Mouse (Mus musculus) intestine, embryonic 15.5 days (tissue): ENCODE measurements around the gene Bcas2. TPM values are rescaled to one million over a fixed set of nuclear protein-coding genes. Genes with fewer than 3 reads are reported as not detected.

ENCODE experiments used
- ATAC-seq: fragments of 200-750 bp; cut with Nextera tagmentation; 2 replicates; pipeline ENCODE4 v1.8.0; 2017; ENCODE audit warnings: moderate TSS enrichment, moderate library complexity
- H3K27ac ChIP-seq: fragments of 300-500 bp; sonication (generic); 2 replicates; pipeline ENCODE4 v1.5.1; 2015; ENCODE audit warnings: mild to moderate bottlenecking, inconsistent platforms
- H3K27me3 ChIP-seq: fragments of 300-500 bp; sonication (generic); replicated peaks from 2 replicates; pipeline ENCODE4 v1.6.1; 2015; ENCODE audit warnings: inconsistent platforms
- H3K36me3 ChIP-seq: fragments of 300-500 bp; sonication (generic); 2 replicates; pipeline ENCODE4 v1.6.1; 2015; ENCODE audit warnings: inconsistent platforms
- H3K4me1 ChIP-seq: fragments of 300-500 bp; sonication (generic); replicated peaks from 2 replicates; pipeline ENCODE4 v1.6.1; 2015; ENCODE audit warnings: inconsistent platforms
- H3K4me2 ChIP-seq: fragments of 300-500 bp; sonication (generic); replicated peaks from 2 replicates; pipeline ENCODE4 v1.6.1; 2015; ENCODE audit warnings: mild to moderate bottlenecking, inconsistent platforms
- H3K4me3 ChIP-seq: fragments of 300-500 bp; sonication (generic); replicated peaks from 2 replicates; pipeline ENCODE4 v1.5.1; 2015; ENCODE audit warnings: inconsistent platforms
- H3K9ac ChIP-seq: fragments of 300-500 bp; sonication (generic); 2 replicates; pipeline ENCODE4 v1.6.1; 2015; ENCODE audit warnings: inconsistent platforms
- H3K9me3 ChIP-seq: fragments of 300-500 bp; sonication (generic); 2 replicates; pipeline ENCODE4 v1.6.1; 2016; ENCODE audit warnings: inconsistent platforms
- WGBS: fragments of 180-500 bp; shearing (Covaris S2); methylation state at CpG from one replicate; pipeline ENCODE4 v1.1.7; 2015; 5-methylcytosine and 5-hydroxymethylcytosine counted together
- polyA plus RNA-seq: library from polyadenylated mRNA; unstranded; fragments of >200 nt; fragmentation: Nextera tagmentation; extraction: Ambion mirVana; gene quantifications from 2 replicates; pipeline ENCODE4 v1.2.1, GENCODE M21; 2015

Bcas2 gene
- polyA plus RNA-seq = 179 and 189 TPM in 2 replicates

DNA sequence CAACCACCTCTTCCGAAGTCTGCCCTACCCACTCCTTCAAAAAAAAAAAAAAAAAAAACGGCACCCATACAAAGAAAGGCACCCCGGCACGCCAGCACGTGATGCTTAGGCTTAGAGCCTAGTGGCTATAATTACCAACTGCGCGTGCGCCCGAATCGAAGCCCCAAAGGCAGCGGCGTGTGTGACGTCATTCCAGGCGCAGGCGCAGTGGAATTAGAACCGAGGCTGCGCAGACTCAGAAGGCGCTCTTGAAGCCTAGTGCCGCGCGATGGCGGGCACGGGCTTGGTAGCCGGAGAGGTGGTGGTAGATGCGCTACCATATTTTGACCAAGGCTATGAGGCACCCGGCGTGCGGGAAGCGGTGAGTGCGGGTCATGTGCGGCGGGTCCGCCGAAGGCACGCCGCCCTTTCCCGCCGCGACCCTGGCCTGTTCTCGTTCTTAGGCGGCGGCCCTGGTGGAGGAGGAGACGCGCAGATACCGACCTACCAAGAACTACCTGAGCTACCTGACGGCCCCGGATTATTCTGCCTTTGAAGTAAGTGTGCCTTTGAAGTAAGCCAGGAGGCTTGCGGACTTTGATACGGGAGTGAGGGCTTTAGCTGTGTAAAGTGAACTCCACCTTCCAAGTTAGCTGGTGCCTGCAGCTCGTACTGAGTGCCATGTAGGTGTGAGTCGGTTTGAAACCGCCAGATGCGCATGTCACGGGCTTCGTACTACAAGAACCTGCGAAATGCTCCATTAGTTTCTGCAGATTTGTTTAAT, at the start of gene Bcas2:
Gene Bcas2, plus strand, starts transcription at position 151 of the 763 bp plus-strand sequence.
- ATAC-seq = peak; percentile 97
- H3K27me3 ChIP-seq = no peaks in the 10 kb centered on the region
- WGBS = under 1% methylated on average over 56 of the region's 56 CpGs
- H3K9me3 ChIP-seq = no peaks in the 10 kb centered on the region
- H3K9ac ChIP-seq = peak within 1 kb of the TSS; percentile 87
- H3K36me3 ChIP-seq = peaks cover 14% of the 10 kb centered on the region
- H3K4me1 ChIP-seq = peaks cover 10% of the 10 kb centered on the region; the same call in 1 of the 2 replicates
- peak within 1 kb of the TSS; percentile 67 for H3K4me2 ChIP-seq
- H3K4me3 ChIP-seq = peak within 1 kb of the TSS; percentile 81
- peak within 1 kb of the TSS; percentile 81 for H3K27ac ChIP-seq

DNA sequence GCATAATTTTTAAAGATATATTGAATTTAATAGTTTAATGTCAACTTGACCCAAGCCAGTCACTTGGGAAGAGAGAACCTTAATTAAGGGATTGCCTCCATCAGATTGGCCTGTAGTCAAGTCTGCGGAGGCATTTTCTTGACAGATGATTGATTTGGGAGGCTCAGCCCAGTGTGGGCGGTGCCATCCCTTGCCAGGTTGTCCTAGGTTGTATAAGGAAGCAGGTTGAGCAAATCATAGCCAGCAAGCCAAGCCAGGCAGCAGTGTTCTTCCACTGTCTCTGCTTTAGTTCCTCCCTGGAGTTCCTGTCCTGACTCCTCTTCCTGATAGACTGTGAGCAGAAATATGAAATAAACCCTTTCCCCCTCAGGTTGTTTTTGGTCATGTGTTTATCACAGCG, 47.8 kb upstream of the Bcas2 start:
- 84% methylated on average over 3 of the region's 3 CpGs for WGBS
- no peak overlapping the region for H3K4me3 ChIP-seq
- H3K9ac ChIP-seq = no peak overlapping the region
- no peaks in the 10 kb centered on the region for H3K9me3 ChIP-seq
- ATAC-seq = no peak
- H3K27ac ChIP-seq = no peak overlapping the region
- no peaks in the 10 kb centered on the region for H3K4me1 ChIP-seq
- no peaks in the 10 kb centered on the region for H3K36me3 ChIP-seq
- H3K4me2 ChIP-seq = no peak overlapping the region
- H3K27me3 ChIP-seq = no peaks in the 10 kb centered on the region

DNA sequence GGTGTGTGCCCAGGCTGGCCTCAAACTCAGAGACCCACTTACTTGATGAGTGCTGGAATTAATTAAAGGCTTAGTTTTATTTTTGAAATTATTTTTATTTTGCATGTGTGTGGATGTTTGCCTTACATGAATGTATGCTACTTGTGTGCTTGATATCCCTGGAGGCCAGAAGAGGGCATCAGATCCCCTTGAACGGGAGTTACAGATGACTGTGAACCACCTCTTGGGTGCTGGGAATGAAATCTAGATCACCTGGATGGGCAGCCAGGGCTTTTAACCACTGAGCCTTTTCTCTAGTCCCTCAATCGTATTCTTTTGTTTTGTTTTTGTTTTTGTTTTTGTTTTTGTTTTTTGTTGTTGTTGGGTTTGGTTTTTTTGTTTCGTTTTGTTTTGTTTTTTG, 45.3 kb upstream of the Bcas2 start:
- Histone ChIP-seq H3K4me3 (no peak overlapping the region), H3K9me3 (no peaks in the 10 kb centered on the region), H3K9ac (no peak overlapping the region), H3K27ac (no peak overlapping the region), H3K4me2 (no peak overlapping the region), H3K27me3 (no peaks in the 10 kb centered on the region), H3K4me1 (0 out of 2 replicates have a peak, but pooled peaks cover 7% of the 10 kb centered on the region), H3K36me3 (no peaks in the 10 kb centered on the region)
- ATAC-seq = no peak
- WGBS = 91% methylated on average over 3 of the region's 3 CpGs

DNA sequence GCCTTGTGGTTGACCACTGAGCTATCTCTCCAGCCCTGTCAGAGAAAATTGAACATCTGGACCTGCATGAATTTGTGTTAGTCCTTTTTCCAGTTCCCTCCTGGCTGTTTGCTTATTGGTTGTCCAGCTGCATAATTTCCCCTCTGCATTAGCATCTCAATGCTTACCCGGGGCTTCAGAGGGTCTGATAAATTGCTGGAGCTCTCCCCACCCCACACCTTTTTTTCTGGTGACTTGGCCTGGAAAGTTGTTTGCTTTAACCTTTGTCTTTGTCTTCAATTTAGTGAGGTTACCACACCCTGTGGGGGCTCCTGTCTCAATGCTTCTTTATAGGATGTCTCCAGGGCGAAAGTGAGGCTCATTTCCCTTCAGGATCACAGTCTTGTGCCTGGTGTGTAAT, 44.3 kb upstream of the Bcas2 start:
- Histone ChIP-seq H3K4me3 (no peak overlapping the region), H3K9me3 (no peaks in the 10 kb centered on the region), H3K9ac (no peak overlapping the region), H3K4me1 (0 out of 2 replicates have a peak, but pooled peaks cover 7% of the 10 kb centered on the region), H3K36me3 (no peaks in the 10 kb centered on the region), H3K27me3 (no peaks in the 10 kb centered on the region), H3K27ac (no peak overlapping the region), H3K4me2 (no peak overlapping the region)
- WGBS = 53% methylated on average over 2 of the region's 2 CpGs
- no peak for ATAC-seq

DNA sequence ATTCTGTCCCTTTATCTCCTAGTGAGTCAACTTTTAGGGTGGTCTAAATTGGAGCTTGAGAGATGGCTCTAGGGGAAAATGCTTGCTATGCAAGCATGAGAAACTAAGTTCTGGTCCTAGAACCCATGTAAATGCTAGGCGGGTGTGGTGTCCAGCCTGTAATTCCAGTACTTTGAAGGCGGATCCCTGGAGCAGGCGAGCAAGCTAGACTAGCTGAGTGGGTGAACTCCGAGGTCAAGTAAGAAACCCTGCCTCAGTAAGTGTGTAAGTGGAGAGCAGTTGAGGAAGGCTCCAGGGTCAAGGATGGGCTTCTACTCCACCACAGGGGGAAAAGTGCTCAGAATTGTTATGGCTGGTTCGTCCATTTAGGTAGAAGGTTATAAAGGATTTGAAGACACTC, 43.7 kb upstream of the Bcas2 start:
- H3K4me2 ChIP-seq = no peak overlapping the region
- H3K4me1 ChIP-seq = 0 out of 2 replicates have a peak, but pooled peaks cover 7% of the 10 kb centered on the region
- H3K9me3 ChIP-seq = no peaks in the 10 kb centered on the region
- no peaks in the 10 kb centered on the region for H3K27me3 ChIP-seq
- H3K9ac ChIP-seq = no peak overlapping the region
- H3K36me3 ChIP-seq = no peaks in the 10 kb centered on the region
- no peak for ATAC-seq
- H3K27ac ChIP-seq = no peak overlapping the region
- H3K4me3 ChIP-seq = no peak overlapping the region
- 69% methylated on average over 5 of the region's 5 CpGs for WGBS

DNA sequence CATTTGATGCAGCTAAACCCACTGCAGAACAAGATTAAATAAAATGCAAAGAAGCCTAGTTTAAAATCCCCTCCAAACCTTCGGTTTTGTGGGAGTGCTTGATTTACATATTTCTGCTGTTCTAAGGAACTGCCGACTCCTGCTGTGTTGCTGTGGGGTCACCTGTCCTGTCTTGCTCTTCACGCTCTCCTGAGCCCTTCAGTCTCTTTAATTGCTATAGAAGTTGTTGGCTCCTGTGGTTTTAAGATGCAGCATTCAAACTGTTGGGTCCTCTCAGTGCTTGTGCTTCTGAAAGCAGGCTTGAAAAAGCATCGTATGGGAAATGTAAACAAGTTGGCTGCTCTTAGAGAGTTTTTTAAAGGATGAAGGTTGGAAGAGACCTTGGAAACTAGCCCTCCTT, 43.2 kb upstream of the Bcas2 start:
- WGBS = 50% methylated on average over 4 of the region's 4 CpGs

DNA sequence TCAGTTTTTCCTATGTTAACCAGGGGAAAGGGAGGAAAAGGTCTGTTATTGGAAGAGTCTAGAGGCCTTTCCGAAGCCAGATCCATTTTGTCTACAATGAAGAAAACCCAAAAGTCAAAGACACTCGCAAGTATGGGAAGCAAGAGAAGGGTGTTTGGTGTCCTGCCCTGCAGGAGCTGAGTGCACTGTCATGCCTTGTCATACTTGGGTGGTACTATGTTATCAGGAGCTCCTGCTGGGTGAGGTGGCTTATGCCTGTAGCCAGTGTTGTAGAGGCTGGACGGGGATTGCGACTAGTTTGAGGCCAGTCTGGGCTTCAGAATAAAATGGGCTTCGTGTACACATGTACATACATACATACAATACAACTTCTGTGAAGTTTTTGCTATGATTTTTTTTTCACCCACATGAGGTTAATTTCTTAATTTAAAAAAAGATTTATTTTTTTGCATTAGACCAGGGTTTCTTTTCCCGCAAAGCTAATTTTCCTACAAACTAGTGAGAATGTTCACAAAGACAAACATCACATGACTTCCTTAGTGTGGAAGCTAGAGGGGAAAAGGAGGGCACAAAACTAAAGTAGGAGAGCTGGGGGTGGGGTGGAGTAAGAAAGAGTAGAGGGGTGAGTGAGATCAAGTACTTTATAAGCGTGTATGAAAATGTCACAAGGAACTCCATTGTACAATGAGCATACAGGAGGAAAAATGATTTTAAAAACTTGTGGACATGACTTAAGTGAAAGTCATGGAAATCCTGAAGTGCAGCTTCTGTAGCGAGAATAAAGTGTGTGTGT, 41.9 kb upstream of the Bcas2 start:
- H3K27me3 ChIP-seq = no peaks in the 10 kb centered on the region
- H3K27ac ChIP-seq = no peak overlapping the region
- H3K4me2 ChIP-seq = no peak overlapping the region
- 0 out of 2 replicates have a peak, but pooled peaks cover 7% of the 10 kb centered on the region for H3K4me1 ChIP-seq
- no peak overlapping the region for H3K4me3 ChIP-seq
- no peaks in the 10 kb centered on the region for H3K9me3 ChIP-seq
- 72% methylated on average over 8 of the region's 8 CpGs for WGBS
- H3K36me3 ChIP-seq = no peaks in the 10 kb centered on the region
- ATAC-seq = peak; percentile 82; the same call in 1 of the 2 replicates
- H3K9ac ChIP-seq = no peak overlapping the region

More for the DNA sequence above, 43.2 kb upstream of the Bcas2 start:
- no peak overlapping the region for H3K4me3 ChIP-seq
- H3K9me3 ChIP-seq = no peaks in the 10 kb centered on the region
- no peak overlapping the region for H3K27ac ChIP-seq
- H3K9ac ChIP-seq = no peak overlapping the region
- no peak overlapping the region for H3K4me2 ChIP-seq
- no peak for ATAC-seq
- no peaks in the 10 kb centered on the region for H3K27me3 ChIP-seq
- H3K36me3 ChIP-seq = no peaks in the 10 kb centered on the region
- 0 out of 2 replicates have a peak, but pooled peaks cover 7% of the 10 kb centered on the region for H3K4me1 ChIP-seq

DNA sequence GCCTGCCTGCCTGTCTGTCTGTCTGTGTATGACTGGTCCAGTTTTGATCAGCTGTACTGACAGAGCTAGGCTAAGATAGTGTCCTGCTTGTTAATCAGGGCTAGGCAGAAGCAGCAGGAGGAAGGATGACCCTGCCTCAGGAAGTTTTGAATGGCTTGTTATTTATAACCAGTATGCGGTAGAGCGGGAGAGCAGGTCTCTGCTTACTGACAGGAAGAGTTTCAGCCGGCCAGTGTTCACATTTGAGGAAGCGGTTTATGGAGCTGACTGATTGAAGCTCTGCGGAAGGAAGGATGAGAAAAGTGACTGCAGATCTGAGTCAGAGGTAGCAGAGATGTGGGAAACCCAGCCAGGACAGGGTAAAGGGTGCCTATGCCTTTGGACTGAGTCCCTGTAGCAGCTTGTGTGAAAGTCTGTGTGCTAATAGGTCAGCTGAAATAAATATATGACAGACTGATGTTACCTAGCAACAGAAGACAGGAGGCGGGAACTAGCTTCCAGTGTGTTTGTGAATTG, 41.2 kb upstream of the Bcas2 start:
- Histone ChIP-seq H3K36me3 (no peaks in the 10 kb centered on the region), H3K4me1 (0 out of 2 replicates have a peak, but pooled peaks cover 7% of the 10 kb centered on the region), H3K9me3 (no peaks in the 10 kb centered on the region), H3K4me2 (no peak overlapping the region; the same call in 1 of the 2 replicates), H3K9ac (no peak overlapping the region), H3K4me3 (no peak overlapping the region), H3K27ac (peak overlapping the region; percentile 24; the same call in 1 of the 2 replicates), H3K27me3 (no peaks in the 10 kb centered on the region)
- peak; percentile 82 for ATAC-seq
- WGBS = 15% methylated on average over 6 of the region's 6 CpGs

DNA sequence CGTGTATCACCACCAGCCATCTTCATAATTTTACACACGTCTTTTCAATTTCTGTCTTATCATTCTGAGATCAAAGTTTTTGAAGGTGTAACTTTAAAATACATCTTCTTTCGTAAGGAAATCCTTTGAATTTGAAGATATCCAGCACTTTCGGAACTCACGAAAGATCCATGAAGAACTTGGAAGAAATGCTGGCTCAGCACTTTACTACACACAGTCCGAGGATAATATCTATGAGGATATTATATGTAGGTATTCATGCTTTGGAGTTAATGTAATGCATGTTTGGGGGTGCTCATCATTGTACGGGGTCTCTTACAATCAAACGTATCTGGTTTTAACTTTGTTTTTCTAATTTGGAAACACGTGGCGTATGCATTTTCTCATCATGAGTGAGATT, 38.4 kb upstream of the Bcas2 start:
- H3K9me3 ChIP-seq = no peaks in the 10 kb centered on the region
- 91% methylated on average over 10 of the region's 10 CpGs for WGBS
- ATAC-seq = no peak

DNA sequence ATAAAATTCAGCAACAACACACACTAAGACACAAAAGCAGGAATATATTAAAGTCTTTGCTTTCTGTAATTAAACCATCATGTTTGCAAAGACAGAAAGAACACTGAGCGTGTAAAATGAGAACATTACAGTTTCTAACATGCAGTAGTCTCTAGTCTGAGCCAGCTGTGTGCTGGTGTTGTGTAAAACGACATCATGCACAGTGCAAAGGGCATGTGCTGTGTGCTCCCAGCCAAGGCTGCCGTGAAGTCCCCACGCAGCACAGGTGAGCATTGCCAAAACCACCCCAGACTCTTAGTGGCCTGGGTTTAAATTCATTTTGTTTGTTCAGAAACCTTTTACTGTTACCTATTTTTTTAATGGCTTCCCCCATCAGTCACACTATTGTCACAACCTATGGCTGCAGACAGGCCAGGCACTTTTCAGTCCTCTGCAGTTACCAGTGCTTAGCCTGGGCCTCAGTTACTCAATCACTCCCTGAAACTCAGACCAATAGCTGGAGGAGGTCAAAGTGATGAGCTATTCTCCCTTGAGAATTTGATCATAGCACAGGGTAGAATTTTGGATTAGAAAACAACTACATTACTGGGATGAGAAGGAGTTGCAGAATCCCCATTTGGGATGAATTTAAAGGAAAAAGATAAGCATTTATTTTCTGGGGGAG, 34.9 kb upstream of the Bcas2 start:
- Histone ChIP-seq H3K27me3 (no peaks in the 10 kb centered on the region), H3K9ac (no peak overlapping the region), H3K27ac (no peak overlapping the region), H3K4me2 (no peak overlapping the region), H3K9me3 (no peaks in the 10 kb centered on the region), H3K4me3 (no peak overlapping the region), H3K36me3 (0 out of 2 replicates have a peak, but pooled peaks cover 2% of the 10 kb centered on the region), H3K4me1 (0 out of 2 replicates have a peak, but pooled peaks cover 3% of the 10 kb centered on the region)
- WGBS = 86% methylated on average over 4 of the region's 4 CpGs
- ATAC-seq = no peak

More for the DNA sequence above, 38.4 kb upstream of the Bcas2 start:
- H3K4me3 ChIP-seq = no peak overlapping the region
- no peak overlapping the region for H3K9ac ChIP-seq
- H3K36me3 ChIP-seq = no peaks in the 10 kb centered on the region
- no peak overlapping the region for H3K4me2 ChIP-seq
- no peak overlapping the region for H3K27ac ChIP-seq
- H3K4me1 ChIP-seq = 0 out of 2 replicates have a peak, but pooled peaks cover 7% of the 10 kb centered on the region
- no peaks in the 10 kb centered on the region for H3K27me3 ChIP-seq

DNA sequence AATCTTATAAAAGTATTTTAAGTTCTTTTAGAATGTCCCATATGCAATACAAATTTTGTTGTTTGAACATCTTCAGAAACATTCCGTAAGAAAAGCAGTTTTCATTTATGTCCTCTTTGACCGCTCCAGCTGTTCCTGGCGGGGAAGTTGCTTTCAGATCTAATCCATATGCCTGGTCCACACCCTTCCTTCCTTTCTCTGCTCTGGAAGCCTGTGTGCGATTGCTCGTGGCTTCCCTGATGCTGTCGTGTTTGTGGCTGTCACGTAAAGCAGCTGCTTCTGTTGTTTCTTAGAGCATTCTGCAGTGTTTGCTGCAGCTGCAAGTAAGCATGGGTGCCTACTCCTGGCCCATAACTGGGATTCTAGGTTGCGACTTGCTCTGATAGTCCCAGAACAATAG, 32.4 kb upstream of the Bcas2 start:
- Histone ChIP-seq H3K9me3 (no peaks in the 10 kb centered on the region), H3K4me1 (0 out of 2 replicates have a peak, but pooled peaks cover 3% of the 10 kb centered on the region), H3K27ac (no peak overlapping the region), H3K4me3 (no peak overlapping the region), H3K9ac (no peak overlapping the region), H3K36me3 (0 out of 2 replicates have a peak, but pooled peaks cover 2% of the 10 kb centered on the region), H3K27me3 (no peaks in the 10 kb centered on the region), H3K4me2 (peak overlapping the region; percentile 24; the same call in 1 of the 2 replicates)
- ATAC-seq = no peak
- 45% methylated on average over 8 of the region's 8 CpGs for WGBS
